Mouse (Mus musculus): ENCODE results near the gene Ranbp17.

DNA sequence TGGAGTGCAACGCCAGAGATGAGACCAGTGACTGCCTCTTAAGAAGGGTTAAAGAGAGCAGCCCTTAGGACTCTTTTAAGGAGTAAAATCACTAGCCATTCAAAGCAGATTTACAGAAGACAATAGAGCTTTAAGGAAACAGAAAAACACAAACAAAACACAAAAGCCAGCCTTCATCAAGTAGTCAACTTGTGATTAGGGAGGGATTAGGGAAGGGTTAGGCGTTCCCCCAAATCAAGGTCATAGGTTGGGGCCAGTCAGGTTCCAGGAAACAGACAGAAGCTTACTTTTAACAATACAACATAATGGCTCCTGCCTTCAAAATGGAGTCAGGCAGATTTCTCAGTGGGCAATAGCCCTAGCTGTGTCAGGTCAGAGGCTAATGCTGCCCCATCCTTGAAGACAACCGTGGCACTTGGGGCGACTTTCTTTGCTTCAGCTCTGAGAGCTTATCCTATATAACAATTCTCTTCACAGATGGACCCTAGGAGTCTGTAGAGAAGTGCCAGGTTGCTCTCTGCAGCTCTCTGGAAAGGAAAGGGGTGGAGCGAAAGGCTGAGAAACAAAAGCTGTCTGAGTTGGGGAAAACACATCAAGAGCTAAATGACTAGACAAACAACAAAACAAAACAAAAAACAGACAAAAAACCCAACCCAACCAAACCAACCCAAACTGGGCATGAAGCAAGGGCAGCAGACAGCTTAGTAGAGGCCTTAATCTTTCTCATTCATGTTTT, 24.0 kb upstream of the Ranbp17 start:
- TF ChIP-seq GATA1 (IDR thresholded peaks at IDR 0.05; ENCODE audit: borderline replicate concordance, low read length) (no peak), CTCF (IDR thresholded peaks at IDR 0.05; ENCODE audit: low read depth, low read length) (no peak), TAL1 (conservative IDR thresholded peaks at IDR 0.05; ENCODE audit: low read depth, low read length) (no peak)
